Mouse (Mus musculus) MEL (cell line): ENCODE results near the gene Olfr665.
"Not testable (repeated sequence)": the region's sequence is repeated elsewhere in the genome, so short reads cannot be mapped to it uniquely, and the experiment has no call there.

Source experiments
- CTCF ChIP-seq, 3 experiments: IDR thresholded peaks in 2 of 3; conservative IDR thresholded peaks in 1 of 3; 2 replicates each; pipeline ENCODE4 v1.5.1; 2011 to 2012; ENCODE audit warnings: low read length in 3 of 3, low read depth in 2 of 3, mild to moderate bottlenecking in 2 of 3, improper control_type of control experiment in 1 of 3, inconsistent platforms in 1 of 3, mixed read lengths in 1 of 3, moderate library complexity in 1 of 3; ENCODE audit not compliant: control insufficient read depth in 1 of 3, insufficient read depth in 1 of 3, poor library complexity in 1 of 3, severe bottlenecking in 1 of 3
- EP300 ChIP-seq, 2 experiments: IDR thresholded peaks; 2 replicates each; pipeline ENCODE4 v1.6.1; 2011; ENCODE audit warnings: improper control_type of control experiment in 2 of 2, low read length in 2 of 2, low read depth in 1 of 2, mild to moderate bottlenecking in 1 of 2
- GATA1 ChIP-seq: IDR thresholded peaks from 2 replicates; pipeline ENCODE4 v1.6.1; 2011; ENCODE audit warnings: low read depth, low read length, improper control_type of control experiment
- KAT2A ChIP-seq: conservative IDR thresholded peaks from 2 replicates; pipeline ENCODE4 v1.6.1; 2012; ENCODE audit warnings: low read depth, low read length, improper control_type of control experiment, inconsistent platforms
- MYC ChIP-seq: IDR thresholded peaks from 2 replicates; pipeline ENCODE4 v1.6.1; 2011; ENCODE audit warnings: low read depth, mild to moderate bottlenecking, low read length, improper control_type of control experiment, moderate library complexity
- POLR2A ChIP-seq, 2 experiments: IDR thresholded peaks; 2 replicates each; pipeline ENCODE4 v1.6.1; 2011 to 2012; ENCODE audit warnings: low read length in 2 of 2, mild to moderate bottlenecking in 2 of 2, control low read depth in 1 of 2, improper control_type of control experiment in 1 of 2, low read depth in 1 of 2, moderate library complexity in 1 of 2; ENCODE audit not compliant: control insufficient read depth in 1 of 2, insufficient read depth in 1 of 2, poor library complexity in 1 of 2
- RCOR1 ChIP-seq: IDR thresholded peaks from 2 replicates; pipeline ENCODE4 v1.6.1; 2012; ENCODE audit warnings: low read depth, mild to moderate bottlenecking, inconsistent platforms, low read length, improper control_type of control experiment
- SMC3 ChIP-seq: IDR thresholded peaks from 2 replicates; pipeline ENCODE4 v1.6.1; 2011; ENCODE audit warnings: low read depth, low read length, improper control_type of control experiment
- TBP ChIP-seq: IDR thresholded peaks from 2 replicates; pipeline ENCODE4 v1.8.0; 2011; ENCODE audit warnings: low read depth, low read length, improper control_type of control experiment
- TCF12 ChIP-seq: IDR thresholded peaks from 2 replicates; pipeline ENCODE4 v1.6.1; 2014; ENCODE audit warnings: low read depth, mild to moderate bottlenecking, inconsistent platforms, low read length, improper control_type of control experiment, moderate library complexity
- UBTF ChIP-seq: IDR thresholded peaks from 2 replicates; pipeline ENCODE4 v1.6.1; 2012; ENCODE audit warnings: low read depth, mild to moderate bottlenecking, inconsistent platforms, low read length, improper control_type of control experiment, moderate library complexity, borderline replicate concordance; ENCODE audit not compliant: insufficient read depth
- USF1 ChIP-seq: IDR thresholded peaks from 2 replicates; pipeline ENCODE4 v1.6.1; 2014; ENCODE audit warnings: low read depth, mild to moderate bottlenecking, inconsistent platforms, low read length, improper control_type of control experiment, moderate library complexity

- TF ChIP-seq CTCF (IDR thresholded peaks at IDR 0.05 in 2 of 3, conservative IDR thresholded peaks at IDR 0.05 in 1 of 3; ENCODE audit: control insufficient read depth in 1 of 3, insufficient read depth in 1 of 3, low read depth in 2 of 3, low read length in 3 of 3, poor library complexity in 1 of 3, severe bottlenecking in 1 of 3); SMC3; USF1; EP300 (IDR thresholded peaks at IDR 0.05; ENCODE audit: low read depth in 1 of 2, low read length in 2 of 2); TBP; GATA1; TCF12; MYC; UBTF; KAT2A; POLR2A (IDR thresholded peaks at IDR 0.05; ENCODE audit: control insufficient read depth in 1 of 2, insufficient read depth in 1 of 2, low read depth in 1 of 2, low read length in 2 of 2, poor library complexity in 1 of 2); RCOR1: not testable (repeated sequence)
These were observed 26.3 kb upstream of the Olfr665 start for GRCm38 (mm10) chr7:104851546-104851945.
